Mouse (Mus musculus) erythroblast, embryonic 14.5 days (primary cell): ENCODE results near the gene Lhpp.

ENCODE experiments used
- GATA1 ChIP-seq: IDR thresholded peaks from 2 replicates; pipeline ENCODE4 v1.6.1; 2012; ENCODE audit warnings: low read length, inconsistent platforms, mixed read lengths
- TAL1 ChIP-seq: IDR thresholded peaks from 3 replicates; pipeline ENCODE4 v1.6.1; 2012; ENCODE audit warnings: low read length, inconsistent platforms, mixed read lengths

DNA sequence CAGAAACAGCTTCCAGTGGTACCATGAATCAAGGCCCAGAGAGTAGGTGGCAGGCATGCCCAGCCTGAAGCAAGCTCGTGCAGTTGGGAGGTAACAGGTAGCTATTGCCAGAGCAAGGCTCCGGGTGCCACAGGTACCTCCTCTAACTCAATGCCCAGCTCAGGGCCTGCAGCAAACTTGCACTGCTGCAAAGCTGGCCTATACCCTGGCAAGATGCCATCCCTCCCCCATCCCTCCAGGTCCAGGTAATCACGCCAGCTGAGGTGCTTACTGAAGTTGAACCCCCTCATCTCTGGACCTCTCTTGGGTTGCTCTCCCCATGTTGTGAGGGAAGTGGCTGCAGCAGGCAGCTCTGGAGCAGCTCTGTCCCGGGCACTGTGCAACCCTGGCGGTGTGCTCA lies 48.2 kb downstream of the Lhpp start:
- TF ChIP-seq GATA1 (no peak), TAL1 (no peak)
